Mouse (Mus musculus): ENCODE measurements around the gene Leng1. TPM values are rescaled to one million over a fixed set of nuclear protein-coding genes. Genes with fewer than 3 reads are reported as not detected.
"Not testable (repeated sequence)": the region's sequence is repeated elsewhere in the genome, so short reads cannot be mapped to it uniquely, and the experiment has no call there.

Leng1 gene
- polyA plus RNA-seq (2012; ENCODE audit: insufficient read depth, low replicate concordance): 5.3 and 22.0 TPM in 2 replicates

DNA sequence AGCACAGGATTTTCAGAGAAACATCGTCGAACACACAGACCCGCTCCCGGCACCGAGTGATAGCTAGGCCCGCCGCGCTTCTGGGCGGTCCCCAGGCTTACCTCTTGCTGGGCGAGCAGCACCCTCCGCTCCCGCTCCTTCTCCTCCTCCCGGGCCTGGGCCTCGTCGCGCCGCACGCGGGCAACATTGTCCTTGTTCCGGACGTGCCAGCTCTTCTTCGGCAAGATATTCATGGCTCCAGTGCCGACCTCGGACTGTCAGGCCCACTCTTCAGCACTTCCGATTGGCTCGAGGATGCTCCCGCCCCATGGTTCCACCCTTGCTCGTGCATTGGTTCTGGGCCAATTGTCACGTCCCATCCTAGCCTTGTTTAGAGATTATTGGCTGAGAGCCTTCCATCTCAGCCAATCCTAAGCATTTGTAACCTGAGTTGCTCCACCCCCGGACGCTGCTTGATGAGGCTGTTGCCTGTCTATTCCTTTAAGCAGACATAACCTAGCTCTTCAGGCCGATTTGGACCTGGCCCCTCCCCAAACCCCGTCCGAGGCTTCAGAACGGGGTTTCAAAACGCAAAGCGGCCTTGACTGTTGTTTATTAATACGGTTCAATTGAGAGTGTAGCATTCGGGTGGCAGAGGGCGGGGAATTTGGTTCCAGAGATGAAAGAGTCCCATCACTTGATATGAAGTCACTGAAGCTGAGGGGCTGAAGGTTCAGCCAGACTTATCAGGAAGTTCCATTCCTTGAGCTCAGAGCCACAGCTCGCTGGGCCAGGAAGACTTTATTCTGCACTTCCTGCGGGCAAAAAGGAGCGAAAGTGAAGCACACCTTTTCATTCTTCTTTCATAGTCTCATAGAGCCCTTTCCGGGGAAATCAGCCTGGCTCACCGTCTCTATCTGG is at the start of gene Leng1:
TSS of gene Leng1 (minus strand) at position 626 of the 900 bp plus-strand sequence.
- H3K4me3 ChIP-seq (replicated peaks): peak within 1 kb of the TSS; percentile 96
- TF ChIP-seq GATA1 (IDR thresholded peaks at IDR 0.05; ENCODE audit: borderline replicate concordance, low read length): no peak
- peak; percentile 51; the same call in 1 of the 2 replicates for TF ChIP-seq FLI1 (IDR thresholded peaks at IDR 0.05; ENCODE audit: low read length)
- peaks cover 65% of the 10 kb centered on the region for H3K4me1 ChIP-seq
- peaks cover 62% of the 10 kb centered on the region for H3K36me3 ChIP-seq (replicated peaks; ENCODE audit: low read length)
- no peaks in the 10 kb centered on the region for H3K9me3 ChIP-seq
- no peaks in the 10 kb centered on the region for H3K27me3 ChIP-seq (replicated peaks)

DNA sequence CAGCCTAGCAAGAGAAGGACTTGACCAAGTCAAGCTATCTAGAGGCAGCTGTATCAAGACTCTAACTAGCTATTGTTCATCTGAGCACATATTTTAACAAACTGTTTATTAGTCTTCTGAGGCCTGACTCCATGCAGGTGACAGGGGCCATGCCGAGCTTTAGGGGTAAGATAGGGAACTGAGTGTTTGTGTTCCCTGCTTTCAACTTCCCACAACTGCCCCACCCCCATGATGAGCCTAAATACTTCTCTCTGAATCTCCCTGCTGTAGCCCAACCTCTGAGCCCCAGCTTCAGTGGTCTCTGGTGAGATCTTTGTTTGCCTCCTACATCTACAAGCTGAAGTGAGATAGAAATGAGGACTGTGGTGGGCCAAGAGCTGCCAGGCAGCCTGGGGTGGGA is 49.6 kb upstream of the Leng1 start:
- Histone ChIP-seq H3K4me3 (replicated peaks) (no peak overlapping the region), H3K4me1 (peaks cover 31% of the 10 kb centered on the region), H3K36me3 (replicated peaks; ENCODE audit: low read length) (no peaks in the 10 kb centered on the region), H3K9me3 (no peaks in the 10 kb centered on the region), H3K27me3 (replicated peaks) (peaks cover 13% of the 10 kb centered on the region)
- no peak for TF ChIP-seq GATA1 (IDR thresholded peaks at IDR 0.05; ENCODE audit: borderline replicate concordance, low read length)

DNA sequence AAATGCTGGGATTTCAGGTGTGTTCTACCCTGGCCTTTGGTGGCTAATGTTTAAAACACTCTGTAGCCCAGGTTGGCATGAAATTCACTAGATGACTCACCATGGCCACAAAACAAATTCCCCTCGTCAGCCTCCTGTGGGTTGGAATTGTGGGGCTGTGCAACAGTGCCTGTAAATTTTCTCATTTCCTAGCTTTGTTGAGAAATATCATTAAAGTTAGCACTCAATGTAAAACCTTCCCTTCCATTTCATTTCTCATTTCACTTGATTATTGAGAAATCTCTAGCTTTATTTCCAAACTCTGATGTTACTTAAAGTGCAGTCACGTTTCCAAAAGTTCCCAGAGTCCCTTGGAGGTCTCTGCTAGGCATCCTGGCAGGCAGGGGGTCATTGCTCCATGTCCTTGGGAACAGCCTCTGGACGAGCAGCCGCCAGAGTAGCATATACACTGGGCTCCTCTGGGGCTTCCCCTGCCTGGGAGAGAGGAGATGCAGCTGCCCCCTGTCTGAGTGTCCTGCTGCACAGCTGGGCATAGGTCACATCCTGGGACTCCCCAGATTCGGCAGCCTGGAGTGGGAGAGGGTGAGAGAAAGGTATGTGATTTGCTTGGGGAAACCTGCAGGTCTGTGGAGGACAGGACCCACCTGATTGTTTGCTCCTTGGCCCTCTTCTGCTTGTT is 46.8 kb upstream of the Leng1 start:
- Histone ChIP-seq H3K4me3 (replicated peaks) (no peak overlapping the region), H3K9me3 (no peaks in the 10 kb centered on the region)

DNA sequence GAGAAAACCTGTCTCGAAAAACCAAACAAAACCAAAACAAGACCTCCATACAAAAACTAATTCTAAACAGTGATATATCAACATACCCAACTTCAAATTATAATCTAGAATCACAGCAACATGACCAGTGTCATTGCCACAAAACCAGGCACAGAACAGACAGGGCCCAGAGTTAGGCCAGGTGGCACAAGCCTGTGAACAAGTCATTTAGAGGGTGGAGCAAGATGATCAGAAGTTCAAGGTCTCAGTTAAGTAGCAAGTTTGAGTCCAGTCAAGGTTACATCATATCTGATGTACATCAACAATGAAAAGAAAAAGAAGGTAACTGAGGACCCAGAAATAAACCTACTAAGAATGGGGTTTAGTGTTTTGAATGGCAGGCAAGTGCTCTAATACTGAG is 43.4 kb upstream of the Leng1 start:
- H3K4me3 ChIP-seq (replicated peaks): no peak overlapping the region
- H3K36me3 ChIP-seq (replicated peaks; ENCODE audit: low read length): peaks cover 26% of the 10 kb centered on the region
- H3K27me3 ChIP-seq (replicated peaks): peaks cover 6% of the 10 kb centered on the region
- no peaks in the 10 kb centered on the region for H3K9me3 ChIP-seq
- TF ChIP-seq GATA1 (IDR thresholded peaks at IDR 0.05; ENCODE audit: borderline replicate concordance, low read length): no peak
- TF ChIP-seq FLI1 (IDR thresholded peaks at IDR 0.05; ENCODE audit: low read length): no peak
- H3K4me1 ChIP-seq: peaks cover 39% of the 10 kb centered on the region

More for the DNA sequence above, 46.8 kb upstream of the Leng1 start:
- TF ChIP-seq GATA1 (IDR thresholded peaks at IDR 0.05; ENCODE audit: borderline replicate concordance, low read length) (no peak), FLI1 (IDR thresholded peaks at IDR 0.05; ENCODE audit: low read length) (no peak)
- peaks cover 33% of the 10 kb centered on the region for H3K4me1 ChIP-seq
- peaks cover 7% of the 10 kb centered on the region for H3K36me3 ChIP-seq (replicated peaks; ENCODE audit: low read length)
- peaks cover 13% of the 10 kb centered on the region for H3K27me3 ChIP-seq (replicated peaks)

DNA sequence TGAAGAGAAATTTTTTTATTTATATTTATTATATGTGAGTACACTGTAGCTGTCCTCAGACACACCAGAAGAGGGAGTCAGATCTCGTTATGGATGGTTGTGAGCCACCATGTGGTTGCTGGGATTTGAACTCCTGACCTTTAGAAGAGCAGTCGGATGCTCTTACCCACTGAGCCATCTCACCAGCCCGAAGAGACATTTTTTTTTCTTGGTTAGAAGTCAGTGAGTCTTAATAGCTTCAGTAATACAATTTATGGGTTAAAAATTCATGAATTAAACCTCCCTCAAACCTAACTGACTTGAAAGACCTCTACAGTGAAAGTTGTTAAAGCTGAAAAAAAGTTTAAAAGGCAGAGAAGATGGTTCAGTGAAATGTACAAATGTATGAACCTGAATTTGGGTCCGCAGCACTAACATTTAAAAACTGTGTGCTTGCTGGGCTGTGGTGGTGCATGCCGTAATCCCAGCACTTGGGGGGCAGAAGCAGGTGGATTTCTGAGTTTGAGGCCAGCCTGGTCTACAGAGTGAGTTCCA is 42.9 kb upstream of the Leng1 start:
- Histone ChIP-seq H3K4me1 (peaks cover 35% of the 10 kb centered on the region), H3K36me3 (replicated peaks; ENCODE audit: low read length) (peaks cover 26% of the 10 kb centered on the region)
- H3K27me3 ChIP-seq (replicated peaks); H3K4me3 ChIP-seq (replicated peaks); H3K9me3 ChIP-seq: not testable (repeated sequence)

DNA sequence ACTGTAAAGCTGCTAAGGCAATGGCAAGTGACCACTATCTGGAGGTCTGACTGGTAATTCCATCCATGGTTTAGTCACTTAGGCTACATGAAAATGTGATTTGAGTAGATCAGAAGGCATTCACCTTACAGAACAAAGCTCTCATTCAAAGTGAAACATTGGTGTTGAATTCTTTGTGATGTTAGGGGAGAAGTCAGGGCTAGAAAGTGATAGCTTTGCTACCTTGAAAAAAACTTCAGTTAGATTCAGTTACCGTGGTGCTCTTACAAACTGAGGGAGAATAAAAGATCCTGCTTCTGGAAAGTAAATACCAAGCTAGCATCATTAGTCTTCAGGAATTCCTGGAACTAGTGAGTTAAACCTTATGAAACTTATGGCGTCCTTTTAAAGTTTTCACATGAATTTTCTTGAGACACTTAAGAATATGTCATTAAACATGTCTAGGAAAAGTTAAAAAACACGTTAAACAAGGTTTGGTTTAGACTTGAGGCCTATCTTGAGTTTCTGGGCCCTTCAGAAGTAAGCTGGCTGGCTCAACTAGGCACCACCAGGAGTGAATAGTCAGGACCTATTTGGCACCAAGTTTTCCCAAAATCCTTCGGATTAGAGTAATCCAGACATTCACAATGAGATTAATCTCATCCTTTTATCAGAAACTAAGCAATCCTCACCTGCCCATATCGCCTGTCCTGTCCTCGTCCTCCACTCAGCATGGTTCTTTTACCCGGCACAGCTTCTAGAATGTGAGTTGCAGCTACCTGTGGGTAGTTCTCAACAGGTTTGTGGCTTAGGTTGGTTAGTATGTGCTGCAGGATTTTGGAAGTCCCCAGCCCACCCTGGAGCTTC is 42.2 kb upstream of the Leng1 start:
- no peaks in the 10 kb centered on the region for H3K9me3 ChIP-seq
- H3K4me1 ChIP-seq: peaks cover 31% of the 10 kb centered on the region
- no peak overlapping the region for H3K4me3 ChIP-seq (replicated peaks)
- peaks cover 3% of the 10 kb centered on the region for H3K27me3 ChIP-seq (replicated peaks)
- peaks cover 26% of the 10 kb centered on the region for H3K36me3 ChIP-seq (replicated peaks; ENCODE audit: low read length)
- no peak for TF ChIP-seq GATA1 (IDR thresholded peaks at IDR 0.05; ENCODE audit: borderline replicate concordance, low read length)
- TF ChIP-seq FLI1 (IDR thresholded peaks at IDR 0.05; ENCODE audit: low read length): no peak

DNA sequence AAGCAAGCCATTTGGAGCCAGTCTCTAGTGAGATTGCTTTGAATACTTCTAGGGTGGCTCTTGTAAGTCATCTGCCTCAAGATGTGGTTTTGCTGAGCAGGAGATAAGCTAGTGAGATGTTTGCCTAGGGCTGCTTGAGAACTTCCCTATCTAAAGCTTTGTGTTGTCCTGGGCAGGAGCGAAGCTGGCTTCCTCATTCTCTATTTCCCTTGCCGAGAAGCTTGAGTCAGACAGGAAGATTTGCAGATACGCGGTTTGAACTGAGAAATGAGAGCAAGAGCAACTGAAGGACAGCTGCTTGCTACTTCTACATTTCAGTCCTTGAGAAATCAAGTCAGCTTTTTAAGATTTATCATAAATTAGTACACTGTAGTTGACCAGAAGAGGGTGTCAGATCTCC is 41.4 kb upstream of the Leng1 start:
- TF ChIP-seq GATA1 (IDR thresholded peaks at IDR 0.05; ENCODE audit: borderline replicate concordance, low read length) (no peak; the same call in 2 of the 3 replicates), FLI1 (IDR thresholded peaks at IDR 0.05; ENCODE audit: low read length) (no peak)
- Histone ChIP-seq H3K27me3 (replicated peaks) (no peaks in the 10 kb centered on the region), H3K4me1 (peaks cover 27% of the 10 kb centered on the region), H3K4me3 (replicated peaks) (peak overlapping the region; percentile 11), H3K9me3 (no peaks in the 10 kb centered on the region), H3K36me3 (replicated peaks; ENCODE audit: low read length) (peaks cover 26% of the 10 kb centered on the region)

DNA sequence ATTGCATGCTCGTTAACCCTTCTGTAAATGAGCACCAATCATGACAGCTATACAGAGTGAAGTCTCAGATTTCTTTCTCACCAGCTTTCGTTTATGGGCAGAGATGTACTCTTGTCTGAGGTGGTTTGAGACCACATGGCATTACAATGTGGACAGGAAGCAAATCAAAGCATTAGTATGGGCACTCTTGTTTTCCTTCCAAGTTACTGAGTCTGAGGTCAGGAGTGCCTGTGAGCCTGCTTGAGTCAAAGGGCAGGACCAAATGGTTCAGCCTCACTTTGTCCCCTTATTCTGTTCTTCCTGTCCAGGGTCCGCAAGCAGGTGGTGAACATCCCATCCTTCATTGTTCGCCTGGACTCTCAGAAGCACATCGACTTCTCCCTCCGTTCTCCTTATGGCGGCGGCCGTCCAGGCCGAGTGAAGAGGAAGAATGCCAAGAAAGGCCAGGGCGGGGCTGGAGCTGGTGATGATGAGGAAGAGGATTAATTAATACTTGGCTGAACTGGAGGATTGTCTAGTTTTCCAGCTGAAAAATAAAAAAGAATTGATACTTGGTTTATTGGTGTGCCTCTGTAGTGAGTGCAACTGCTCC is 40.8 kb upstream of the Leng1 start:
- peak overlapping the region; percentile 85 for H3K4me3 ChIP-seq (replicated peaks)
- peaks cover 27% of the 10 kb centered on the region for H3K4me1 ChIP-seq
- H3K9me3 ChIP-seq: no peaks in the 10 kb centered on the region
- no peak for TF ChIP-seq FLI1 (IDR thresholded peaks at IDR 0.05; ENCODE audit: low read length)
- TF ChIP-seq GATA1 (IDR thresholded peaks at IDR 0.05; ENCODE audit: borderline replicate concordance, low read length): no peak
- H3K36me3 ChIP-seq (replicated peaks; ENCODE audit: low read length): peaks cover 28% of the 10 kb centered on the region
- H3K27me3 ChIP-seq (replicated peaks): no peaks in the 10 kb centered on the region

DNA sequence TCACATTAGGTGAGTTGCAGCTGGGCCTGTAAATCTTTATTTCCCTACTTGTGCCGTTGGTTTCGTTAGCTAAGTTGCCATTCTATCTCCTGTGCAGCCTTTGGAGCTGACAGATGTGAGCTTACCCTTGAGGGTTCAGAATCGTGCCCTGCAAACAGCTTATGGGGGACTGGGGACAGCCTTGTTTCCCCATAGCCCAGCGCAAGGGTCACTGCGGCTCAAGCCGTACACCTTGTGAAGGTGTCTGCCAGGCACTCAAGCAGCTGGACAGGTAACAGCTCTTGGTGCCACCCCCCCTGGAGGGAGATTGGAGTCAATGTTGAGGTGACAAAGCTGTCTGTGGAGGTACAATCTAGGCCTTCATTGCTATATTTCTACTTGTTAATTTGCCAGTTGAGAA is 40.3 kb upstream of the Leng1 start:
- Histone ChIP-seq H3K4me1 (peaks cover 27% of the 10 kb centered on the region), H3K4me3 (replicated peaks) (peak overlapping the region; percentile 85), H3K27me3 (replicated peaks) (no peaks in the 10 kb centered on the region), H3K9me3 (no peaks in the 10 kb centered on the region), H3K36me3 (replicated peaks; ENCODE audit: low read length) (peaks cover 33% of the 10 kb centered on the region)
- TF ChIP-seq FLI1 (IDR thresholded peaks at IDR 0.05; ENCODE audit: low read length): no peak
- no peak for TF ChIP-seq GATA1 (IDR thresholded peaks at IDR 0.05; ENCODE audit: borderline replicate concordance, low read length)

DNA sequence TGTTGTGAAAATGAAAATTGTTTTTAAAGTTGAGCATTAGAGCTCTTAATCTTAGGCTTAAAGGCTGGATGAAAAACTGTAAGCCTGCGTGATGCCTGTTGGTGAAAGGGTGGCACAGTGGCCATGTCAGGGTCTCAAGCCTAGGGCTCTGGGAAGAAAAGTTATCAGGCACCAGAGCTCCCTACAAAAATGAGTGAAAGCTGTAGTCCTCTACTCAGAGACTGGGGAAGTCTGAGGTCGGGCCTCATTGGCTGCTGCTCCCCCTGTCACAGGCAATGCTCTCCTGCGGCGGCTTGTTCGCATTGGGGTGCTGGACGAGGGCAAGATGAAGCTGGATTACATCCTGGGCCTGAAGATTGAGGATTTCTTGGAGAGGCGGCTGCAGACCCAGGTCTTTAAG is 39.8 kb upstream of the Leng1 start:
- peaks cover 27% of the 10 kb centered on the region for H3K4me1 ChIP-seq
- H3K9me3 ChIP-seq; H3K27me3 ChIP-seq (replicated peaks): not testable (repeated sequence)
- peaks cover 34% of the 10 kb centered on the region for H3K36me3 ChIP-seq (replicated peaks; ENCODE audit: low read length)
- H3K4me3 ChIP-seq (replicated peaks): peak overlapping the region; percentile 95

Data from megakaryocyte, embryonic 14.5 days (primary cell).